Mouse (Mus musculus): ENCODE measurements around the gene Esp3. TPM values are rescaled to one million over a fixed set of nuclear protein-coding genes. Genes with fewer than 3 reads are reported as not detected.
"Not testable (repeated sequence)": the region's sequence is repeated elsewhere in the genome, so short reads cannot be mapped to it uniquely, and the experiment has no call there.

Gene Esp3
- not detected for total RNA-seq (2021)

- DNase-seq (ENCODE audit: extremely low spot score in 1 of 2, low spot score in 1 of 2) = not testable (repeated sequence)
These were observed at the start of gene Esp3 for GRCm38 (mm10) chr17:40631775-40632174. Esp3 (plus strand) TSS chr17:40632075.

GRCm38 (mm10) chr17:40583906-40584305, 48.0 kb upstream of the Esp3 start:
- not testable (repeated sequence) for DNase-seq (ENCODE audit: extremely low spot score in 1 of 2, low spot score in 1 of 2)

GRCm38 (mm10) chr17:40591297-40591696, 40.6 kb upstream of the Esp3 start:
- DNase-seq (ENCODE audit: extremely low spot score in 1 of 2, low spot score in 1 of 2) = no peak

GRCm38 (mm10) chr17:40598294-40598693, 33.6 kb upstream of the Esp3 start, which contains the start of gene Esp4:
Esp4 (plus strand) TSS chr17:40598594.
- DNase-seq (ENCODE audit: extremely low spot score in 1 of 2, low spot score in 1 of 2) = no peak

DNA sequence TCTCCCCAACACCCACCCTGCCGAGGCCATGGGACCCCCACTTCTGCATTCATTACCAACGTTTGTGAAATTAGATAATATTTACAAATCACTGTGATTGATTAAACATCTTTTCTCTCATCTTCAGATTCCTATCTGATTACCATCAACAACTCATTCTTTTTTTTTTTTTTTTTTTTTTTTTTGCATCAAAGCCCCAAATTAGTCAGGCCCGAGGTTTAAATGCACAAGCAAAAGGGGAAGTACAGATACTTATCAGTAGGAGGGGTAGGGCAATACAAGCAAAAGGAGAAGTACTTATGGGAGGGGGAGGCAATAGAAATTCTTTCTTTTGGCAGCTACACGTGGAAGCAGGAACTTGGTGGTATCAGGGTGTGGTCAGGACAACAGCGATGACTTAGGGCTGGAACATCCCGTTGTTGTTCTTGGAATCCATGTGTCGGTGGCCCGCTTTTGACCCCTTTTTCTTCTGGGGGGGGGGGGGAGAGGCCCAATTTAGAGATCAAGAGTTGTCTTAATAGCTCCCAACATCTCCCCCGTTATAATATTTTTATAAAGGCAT, 30.3 kb downstream of the Esp3 start:
- not testable (repeated sequence) for DNase-seq (ENCODE audit: extremely low spot score in 1 of 2, low spot score in 1 of 2)

DNA sequence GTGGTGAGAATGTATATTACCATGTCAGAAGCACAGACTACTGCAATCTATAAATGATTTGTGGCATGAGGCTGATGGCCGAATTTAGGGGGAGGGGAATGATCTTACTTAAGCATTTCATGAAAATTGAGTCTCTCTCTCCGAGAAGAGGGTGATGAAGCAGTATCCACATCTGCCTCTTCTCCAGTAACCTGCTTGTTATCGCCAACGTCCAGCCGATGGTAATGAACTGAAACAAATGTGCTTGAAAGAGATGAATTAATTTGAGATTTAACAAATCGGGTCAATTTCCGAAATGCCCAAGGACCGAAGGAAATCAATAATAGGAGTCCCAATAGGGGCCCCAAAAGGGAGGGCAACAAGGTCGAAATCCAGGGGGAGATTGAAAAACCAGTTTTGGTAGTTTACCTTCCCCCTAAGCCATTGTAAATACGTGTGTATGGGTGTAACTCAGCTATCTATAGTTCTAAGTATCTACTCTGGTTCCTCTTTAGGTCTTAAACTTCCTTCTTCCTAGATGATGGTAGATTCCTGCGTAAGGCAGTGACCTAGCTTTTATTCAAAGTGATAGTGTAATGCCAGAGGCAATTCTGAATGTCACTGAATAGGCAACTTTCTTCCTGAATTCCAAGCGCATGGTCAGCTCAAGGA, 31.4 kb downstream of the Esp3 start:
- not testable (repeated sequence) for DNase-seq (ENCODE audit: extremely low spot score in 1 of 2, low spot score in 1 of 2)

Other genes starting within 250 kb of the Esp3 start
- not detected for gene Esp8, start 112.1 kb upstream of the Esp3 start, total RNA-seq (2021)
- gene Esp6, start 70.6 kb upstream of the Esp3 start, total RNA-seq (2021) = not detected
- not detected for gene Esp4, start 33.5 kb upstream of the Esp3 start, total RNA-seq (2021)
- not detected for gene Esp1, start 95.0 kb downstream of the Esp3 start, total RNA-seq (2021)
- gene Crisp2, start 174.9 kb downstream of the Esp3 start, total RNA-seq (2021) = not detected
- gene Rhag, start 179.1 kb downstream of the Esp3 start, total RNA-seq (2021) = not detected
- under 1 TPM; 0.21 to 0.22 TPM for gene 9130008F23Rik, start 248.5 kb downstream of the Esp3 start, total RNA-seq (2021)

All from layer of hippocampus, postnatal 25 days (tissue).